Mouse (Mus musculus) embryonic fibroblast, embryonic 13.5 days (primary cell): Measurements from ENCODE around the gene Lgals3bp. TPM values are rescaled to one million over a fixed set of nuclear protein-coding genes. Genes with fewer than 3 reads are reported as not detected.

Experiments
- H3K27ac ChIP-seq: 2 replicates; pipeline ENCODE4 v1.5.1; 2012; ENCODE audit warnings: low read length, control low read depth, inconsistent platforms; ENCODE audit not compliant: insufficient read depth
- H3K4me1 ChIP-seq: 2 replicates; pipeline ENCODE4 v1.6.1; 2011; ENCODE audit warnings: low read length; ENCODE audit not compliant: control insufficient read depth, insufficient read depth
- H3K4me3 ChIP-seq: 2 replicates; pipeline ENCODE4 v1.5.1; 2011; ENCODE audit warnings: mild to moderate bottlenecking, control low read depth, low read length; ENCODE audit not compliant: insufficient read depth
- CTCF ChIP-seq: IDR thresholded peaks from 2 replicates; pipeline ENCODE4 v1.5.1; 2011; ENCODE audit warnings: mild to moderate bottlenecking, control low read depth, low read length, moderate library complexity, borderline replicate concordance; ENCODE audit not compliant: insufficient read depth
- POLR2A ChIP-seq: IDR thresholded peaks from 2 replicates; pipeline ENCODE4 v1.6.1; 2011; ENCODE audit warnings: low read depth, mild to moderate bottlenecking, control low read depth, low read length, moderate library complexity
- polyA plus RNA-seq: library from polyadenylated mRNA; stranded (reverse); fragments of >200 nt; gene quantifications from 2 replicates; pipeline ENCODE4 v1.2.4, GENCODE M21; 2011; ENCODE audit warnings: low read depth; ENCODE audit not compliant: missing spikeins, insufficient read length

Gene Lgals3bp
- polyA plus RNA-seq, 1 experiment: 116 TPM

DNA sequence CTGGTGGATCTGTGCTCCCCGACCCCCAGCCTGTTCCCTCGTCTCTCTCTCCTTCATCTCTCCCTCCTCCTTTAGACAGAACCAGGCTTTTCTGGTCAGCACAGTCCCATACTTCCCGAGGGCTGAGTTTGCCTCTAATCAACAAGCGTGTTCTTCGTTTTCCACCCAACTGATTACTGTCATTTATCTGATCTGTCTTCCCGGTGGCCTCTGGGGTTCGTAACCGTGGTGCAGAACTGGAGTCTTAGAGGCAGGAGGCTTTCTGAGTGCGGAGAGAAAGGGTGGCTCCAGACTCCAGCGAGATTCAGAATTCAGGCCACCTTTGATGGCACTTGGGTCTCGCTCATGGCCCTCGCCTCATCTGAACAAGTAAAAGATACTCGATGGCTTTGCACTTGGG, 32.2 kb upstream of the Lgals3bp start:
- H3K4me1 ChIP-seq: peaks cover 24% of the 10 kb centered on the region
- H3K27ac ChIP-seq: no peak overlapping the region

GRCm38 (mm10) chr11:118433398-118433868, 31.5 kb upstream of the Lgals3bp start:
- H3K4me3 ChIP-seq: no peak overlapping the region
- peaks cover 23% of the 10 kb centered on the region for H3K4me1 ChIP-seq
- TF ChIP-seq CTCF (no peak), POLR2A (no peak)
- no peak overlapping the region for H3K27ac ChIP-seq

More for the DNA sequence above, 32.2 kb upstream of the Lgals3bp start:
- H3K4me3 ChIP-seq: no peak overlapping the region
- TF ChIP-seq POLR2A (no peak), CTCF (no peak)

DNA sequence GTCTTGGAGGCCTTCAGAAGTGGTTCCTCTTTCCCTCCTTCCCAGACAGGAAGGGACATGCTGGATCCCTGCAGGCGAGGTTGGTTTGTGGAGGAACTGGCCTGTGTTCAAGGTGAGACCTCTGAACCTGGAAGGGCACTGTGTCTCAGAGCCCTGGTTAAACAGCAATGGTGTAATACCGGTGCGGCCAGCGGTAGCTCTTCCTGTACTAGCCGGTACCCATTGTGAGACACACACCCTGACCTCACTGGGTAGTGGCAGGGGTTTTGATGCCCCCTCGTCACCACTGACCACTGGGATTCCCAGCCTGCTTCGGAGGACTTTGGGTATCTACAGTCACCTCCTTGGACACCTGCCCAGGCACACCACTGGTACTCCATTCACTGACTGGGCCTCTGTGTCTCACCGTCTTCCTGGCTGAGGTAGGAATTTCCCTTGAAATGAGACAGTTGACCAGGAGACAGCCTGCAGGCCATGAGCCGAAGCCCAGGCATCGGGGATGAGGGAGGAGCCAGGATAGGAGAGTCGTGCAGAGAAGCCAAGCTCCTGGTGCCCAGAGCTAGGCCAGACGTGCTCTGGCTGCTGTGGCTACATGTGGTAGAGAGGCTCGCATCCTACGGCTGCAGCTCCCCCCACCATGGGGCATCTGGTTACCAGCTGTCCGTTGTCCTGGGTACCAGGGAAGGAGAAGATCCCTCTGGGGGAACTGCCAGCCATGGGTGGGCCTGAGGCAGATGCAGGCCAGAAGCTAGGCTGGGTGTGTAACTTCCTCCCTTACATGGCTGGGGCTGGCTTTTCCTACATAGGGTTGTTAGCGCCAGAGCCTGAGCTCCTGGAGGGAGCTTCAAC, 29.4 kb upstream of the Lgals3bp start:
- Histone ChIP-seq H3K4me1 (peaks cover 25% of the 10 kb centered on the region), H3K4me3 (no peak overlapping the region), H3K27ac (peak overlapping the region; percentile 71)
- no peak for TF ChIP-seq POLR2A
- no peak for TF ChIP-seq CTCF

GRCm38 (mm10) chr11:118430291-118430885, 28.5 kb upstream of the Lgals3bp start:
- H3K4me3 ChIP-seq: no peak overlapping the region
- H3K4me1 ChIP-seq: peaks cover 25% of the 10 kb centered on the region
- TF ChIP-seq CTCF (no peak), POLR2A (no peak)
- H3K27ac ChIP-seq: peak overlapping the region; percentile 71

- Histone ChIP-seq H3K4me1 (peaks cover 28% of the 10 kb centered on the region), H3K27ac (peak overlapping the region; percentile 47), H3K4me3 (no peak overlapping the region)
- no peak for TF ChIP-seq POLR2A
- no peak for TF ChIP-seq CTCF
Measured at GRCm38 (mm10) chr11:118428944-118429709, 27.2 kb upstream of the Lgals3bp start.

GRCm38 (mm10) chr11:118428460-118428868, 26.6 kb upstream of the Lgals3bp start:
- Histone ChIP-seq H3K27ac (peak overlapping the region; percentile 47), H3K4me1 (peaks cover 26% of the 10 kb centered on the region), H3K4me3 (peak overlapping the region; percentile 21)
- TF ChIP-seq POLR2A (peak; percentile 37), CTCF (no peak)

DNA sequence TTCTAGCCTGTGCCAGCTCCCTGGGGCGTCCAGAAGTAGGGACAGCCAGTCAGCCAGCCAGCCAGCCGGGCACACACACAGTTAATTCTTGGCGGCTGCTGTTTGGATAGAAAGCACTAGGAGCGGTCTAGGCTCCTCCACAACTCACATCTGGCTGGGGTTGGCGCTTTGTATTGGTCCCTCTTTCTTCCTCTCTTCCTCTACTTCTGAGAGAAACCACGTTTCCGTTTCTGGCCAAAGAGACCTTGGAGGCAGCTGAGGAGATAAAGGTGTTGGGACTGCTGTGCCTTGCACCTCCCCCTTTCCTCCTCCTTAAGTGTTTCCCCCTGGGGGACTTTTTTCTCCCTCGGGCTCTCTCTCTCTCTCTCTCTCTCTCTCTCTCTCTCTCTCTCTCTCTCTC, 26.1 kb upstream of the Lgals3bp start, which contains the start of gene C1qtnf1:
C1qtnf1 (plus strand) TSS at position 218 of the 400 bp plus-strand sequence.
- peak within 1 kb of the TSS; percentile 47 for H3K27ac ChIP-seq
- H3K4me3 ChIP-seq: peak within 1 kb of the TSS; percentile 21
- TF ChIP-seq POLR2A: peak; percentile 40; the same call in 1 of the 2 replicates
- no peak for TF ChIP-seq CTCF
- H3K4me1 ChIP-seq: peaks cover 26% of the 10 kb centered on the region

DNA sequence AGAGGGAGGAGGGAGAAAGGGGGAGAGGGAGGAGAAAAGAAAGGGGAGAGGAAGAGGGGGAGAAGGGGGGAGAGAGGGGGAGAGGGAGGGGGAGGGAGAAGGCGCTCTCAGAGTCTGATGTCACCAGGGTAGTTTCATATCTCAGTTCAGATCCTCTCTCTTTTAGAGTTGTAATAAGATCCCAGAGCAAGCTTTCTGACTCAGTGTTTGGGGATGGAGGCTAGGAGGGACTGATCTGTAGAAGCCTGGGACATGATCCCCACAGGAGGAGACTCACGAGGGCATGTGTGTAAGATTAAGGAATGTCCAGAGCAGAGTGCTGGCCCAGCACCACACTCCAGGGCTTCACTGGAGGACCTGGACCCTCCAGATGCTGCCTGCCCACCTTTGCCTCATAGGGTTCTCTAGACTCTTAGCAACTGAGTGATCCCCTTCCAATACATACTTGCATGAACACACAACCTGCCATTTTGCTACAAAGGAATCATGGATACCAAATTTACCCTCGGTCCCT, 25.4 kb upstream of the Lgals3bp start:
- TF ChIP-seq CTCF (no peak), POLR2A (no peak)
- Histone ChIP-seq H3K27ac (peak overlapping the region; percentile 47), H3K4me3 (no peak overlapping the region), H3K4me1 (peaks cover 26% of the 10 kb centered on the region)

GRCm38 (mm10) chr11:118426765-118427164, 24.9 kb upstream of the Lgals3bp start:
- TF ChIP-seq POLR2A: no peak
- TF ChIP-seq CTCF: no peak
- H3K4me1 ChIP-seq: peaks cover 26% of the 10 kb centered on the region
- no peak overlapping the region for H3K4me3 ChIP-seq
- H3K27ac ChIP-seq: no peak overlapping the region
